Comparison of ENCODE assay signal across 15 mouse cellular contexts in the genomic region with DNA sequence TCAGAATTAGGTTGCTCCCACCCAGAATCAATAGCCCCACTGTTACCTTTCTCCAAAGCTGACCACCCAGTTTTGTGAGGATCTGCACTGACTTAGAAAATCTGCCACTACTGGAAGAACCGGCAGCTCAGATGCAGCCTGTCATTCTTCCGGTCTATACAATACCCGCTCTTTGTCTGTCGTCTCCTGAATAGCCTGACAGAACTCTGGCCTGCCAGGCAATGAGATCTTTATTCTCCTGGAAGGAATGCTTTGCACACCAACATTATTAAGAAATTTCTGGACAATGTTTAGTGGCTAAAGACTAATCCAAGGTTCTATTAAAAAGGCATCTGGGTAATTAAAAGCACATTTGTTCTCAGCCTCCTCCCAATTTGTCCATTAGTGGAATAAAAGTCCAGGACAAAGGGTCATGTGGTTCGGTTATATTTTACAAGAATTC.
DNase-seq lines count a peak whose midpoint lies in the region; ATAC-seq and TF ChIP-seq lines count a peak whose summit lies in the region.
"Had no signal": no experiment of that assay in that cellular context is flagged by ENCODE, and none has a peak within 500 bp of the region (broad histone marks: within the 10 kb centered on the region; RNA-seq: fewer than 3 reads in every experiment).

No protein-coding gene starts in this region.

- H3K27me3 ChIP-seq in midbrain, embryonic 10.5 days (ENCODE audit: low read depth, poor library complexity, severe bottlenecking) = peaks cover 68% of the 10 kb centered on the region
- no peaks in the 10 kb centered on the region for H3K27me3 ChIP-seq in midbrain, postnatal 0 days (ENCODE audit: insufficient read depth, low read length)
- peaks cover 55% of the 10 kb centered on the region for H3K27me3 ChIP-seq in forebrain, embryonic 12.5 days
- no peaks in the 10 kb centered on the region for H3K27me3 ChIP-seq in limb, embryonic 11.5 days (ENCODE audit: control insufficient read depth, insufficient read depth, low read length)
- H3K27me3 ChIP-seq: heart, embryonic 12.5 days had no signal

- no peaks in the 10 kb centered on the region for H3K9me3 ChIP-seq in midbrain, embryonic 10.5 days (replicated peaks)
- H3K9me3 ChIP-seq in midbrain, postnatal 0 days (ENCODE audit: low read length) = no peaks in the 10 kb centered on the region
- H3K9me3 ChIP-seq in forebrain, embryonic 12.5 days = no peaks in the 10 kb centered on the region
- no peaks in the 10 kb centered on the region for H3K9me3 ChIP-seq in limb, embryonic 11.5 days (ENCODE audit: control insufficient read depth, low read length)
- H3K9me3 ChIP-seq: heart, embryonic 12.5 days had no signal

- no peak for ATAC-seq in midbrain, postnatal 0 days (ENCODE audit: low FRiP score)
- ATAC-seq in forebrain, embryonic 12.5 days (ENCODE audit: low FRiP score) = peak; percentile 79
- no peak for ATAC-seq in limb, embryonic 11.5 days (ENCODE audit: insufficient number of reproducible peaks, low FRiP score, low TSS enrichment, low read depth)

- WGBS in midbrain, embryonic 10.5 days = 21% methylated on average over 5 of the region's 5 CpGs
- WGBS in midbrain, postnatal 0 days = 25% methylated on average over 5 of the region's 5 CpGs
- 3% methylated on average over 5 of the region's 5 CpGs for whole genome bisulfite sequencing in forebrain, embryonic 12.5 days
- WGBS in limb, embryonic 11.5 days = 19% methylated on average over 5 of the region's 5 CpGs

- peak; percentile 39 for DNase-seq in midbrain, embryonic 10.5 days (ENCODE audit: low spot score)
- no peak for DNase-seq in midbrain, postnatal 0 days (ENCODE audit: low spot score)
- no peak for DNase-seq in limb, embryonic 11.5 days (ENCODE audit: low spot score)
- peak; percentile 53 for DNase-seq in retina, embryonic 14.5 days (ENCODE audit: low spot score)
- DNase-seq in lung, postnatal 10 days = no peak
- DNase-seq in adrenal gland, postnatal 36 days = no peak
- no peak for DNase-seq in heart, adult 18-20 months
- DNase-seq: adrenal gland, postnatal 25 days; heart, postnatal 4 days; lung, postnatal 14 days; right cerebral cortex, postnatal 4 days; thymus, postnatal 14 days had no signal

- no peak for TF ChIP-seq CTCF in midbrain, postnatal 0 days (IDR thresholded peaks at IDR 0.05)

- peak overlapping the region; percentile 17; the same call in 1 of the 2 replicates for H3K27ac ChIP-seq in midbrain, embryonic 10.5 days (replicated peaks)
- no peak overlapping the region for H3K27ac ChIP-seq in midbrain, postnatal 0 days (ENCODE audit: low read depth, low read length)
- H3K27ac ChIP-seq in forebrain, embryonic 12.5 days = no peak overlapping the region
- H3K27ac ChIP-seq in limb, embryonic 11.5 days (replicated peaks; ENCODE audit: low read depth, low read length) = 0 out of 2 replicates have a peak overlapping the region, but pooled peaks have one; percentile 38
- H3K27ac ChIP-seq: liver, embryonic 14.5 days had no signal

- no peak overlapping the region for H3K4me3 ChIP-seq in midbrain, embryonic 10.5 days
- no peak overlapping the region for H3K4me3 ChIP-seq in midbrain, postnatal 0 days (ENCODE audit: low read depth, low read length)
- no peak overlapping the region for H3K4me3 ChIP-seq in forebrain, embryonic 12.5 days (replicated peaks)
- no peak overlapping the region for H3K4me3 ChIP-seq in limb, embryonic 11.5 days (ENCODE audit: low read depth, low read length)
- H3K4me3 ChIP-seq: heart, embryonic 12.5 days had no signal

- peaks cover 34% of the 10 kb centered on the region for H3K4me1 ChIP-seq in midbrain, embryonic 10.5 days
- no peaks in the 10 kb centered on the region for H3K4me1 ChIP-seq in midbrain, postnatal 0 days (ENCODE audit: insufficient read depth, low read length)
- H3K4me1 ChIP-seq in forebrain, embryonic 12.5 days = peaks cover 15% of the 10 kb centered on the region
- H3K4me1 ChIP-seq in limb, embryonic 11.5 days (ENCODE audit: control insufficient read depth, insufficient read depth, low read length) = peaks cover 19% of the 10 kb centered on the region
- H3K4me1 ChIP-seq: heart, embryonic 12.5 days had no signal

- H3K9ac ChIP-seq in midbrain, postnatal 0 days (replicated peaks; ENCODE audit: low read length, poor library complexity, severe bottlenecking) = no peak overlapping the region
- no peak overlapping the region for H3K9ac ChIP-seq in forebrain, embryonic 12.5 days
- H3K9ac ChIP-seq in limb, embryonic 11.5 days (ENCODE audit: low read length) = no peak overlapping the region
- H3K9ac ChIP-seq: heart, embryonic 12.5 days; liver, embryonic 14.5 days had no signal

- H3K36me3 ChIP-seq in midbrain, embryonic 10.5 days = no peaks in the 10 kb centered on the region
- no peaks in the 10 kb centered on the region for H3K36me3 ChIP-seq in midbrain, postnatal 0 days (ENCODE audit: insufficient read depth, low read length)
- H3K36me3 ChIP-seq in forebrain, embryonic 12.5 days (replicated peaks) = no peaks in the 10 kb centered on the region
- no peaks in the 10 kb centered on the region for H3K36me3 ChIP-seq in limb, embryonic 11.5 days (ENCODE audit: control insufficient read depth, insufficient read depth, low read length)
- H3K36me3 ChIP-seq: heart, embryonic 12.5 days had no signal

- H3K4me2 ChIP-seq in midbrain, postnatal 0 days (ENCODE audit: low read depth, low read length, poor library complexity, severe bottlenecking) = no peak overlapping the region
- no peak overlapping the region for H3K4me2 ChIP-seq in forebrain, embryonic 12.5 days
- H3K4me2 ChIP-seq in limb, embryonic 11.5 days (ENCODE audit: low read depth, severe bottlenecking) = no peak overlapping the region
- H3K4me2 ChIP-seq: heart, embryonic 12.5 days had no signal

Comparison
In these comparisons a context has a peak if more than half of its experiments do, and no peak if none do; other contexts are left out.
1. DNase-seq: peak in midbrain, embryonic 10.5 days (single experiment) and retina, embryonic 14.5 days (single experiment); none in midbrain, postnatal 0 days (single experiment), limb, embryonic 11.5 days (single experiment), lung, postnatal 10 days (single experiment), adrenal gland, postnatal 36 days (0 of 2) and heart, adult 18-20 months (0 of 2).
2. H3K27ac ChIP-seq: peak in midbrain, embryonic 10.5 days (single experiment) and limb, embryonic 11.5 days (single experiment); none in midbrain, postnatal 0 days (single experiment) and forebrain, embryonic 12.5 days (single experiment).